Mouse (Mus musculus) limb, embryonic 15.5 days (tissue): ENCODE results near the gene Alkbh2. TPM values are rescaled to one million over a fixed set of nuclear protein-coding genes. Genes with fewer than 3 reads are reported as not detected.

Experiments
- ATAC-seq: fragments of 200-750 bp; cut with Nextera tagmentation; 2 replicates; pipeline ENCODE4 v1.8.0; 2017; ENCODE audit warnings: low read depth, moderate TSS enrichment; ENCODE audit not compliant: insufficient number of reproducible peaks, low FRiP score, low TSS enrichment
- H3K27ac ChIP-seq: fragments of 300-500 bp; sonication (generic); 2 replicates; pipeline ENCODE4 v1.5.1; 2015; ENCODE audit warnings: moderate library complexity, mild to moderate bottlenecking, inconsistent platforms
- H3K27me3 ChIP-seq: fragments of 300-500 bp; sonication (generic); 2 replicates; pipeline ENCODE4 v1.6.1; 2015; ENCODE audit warnings: inconsistent platforms
- H3K36me3 ChIP-seq: fragments of 300-500 bp; sonication (generic); 2 replicates; pipeline ENCODE4 v1.6.1; 2015; ENCODE audit warnings: inconsistent platforms
- H3K4me1 ChIP-seq: fragments of 300-500 bp; sonication (generic); 2 replicates; pipeline ENCODE4 v1.6.1; 2015; ENCODE audit warnings: inconsistent platforms
- H3K4me2 ChIP-seq: fragments of 300-500 bp; sonication (generic); 2 replicates; pipeline ENCODE4 v1.6.1; 2015; ENCODE audit warnings: mild to moderate bottlenecking, inconsistent platforms
- H3K4me3 ChIP-seq: fragments of 300-500 bp; sonication (generic); 2 replicates; pipeline ENCODE4 v1.5.1; 2015; ENCODE audit warnings: mild to moderate bottlenecking, inconsistent platforms
- H3K9ac ChIP-seq: fragments of 300-500 bp; sonication (generic); 2 replicates; pipeline ENCODE4 v1.6.1; 2015; ENCODE audit warnings: inconsistent platforms
- H3K9me3 ChIP-seq: fragments of 300-500 bp; sonication (generic); 2 replicates; pipeline ENCODE4 v1.6.1; 2016; ENCODE audit warnings: inconsistent platforms
- WGBS: fragments of 180-500 bp; shearing (Covaris S2); methylation state at CpG from one replicate; pipeline ENCODE4 v1.1.7; 2015; 5-methylcytosine and 5-hydroxymethylcytosine counted together
- polyA plus RNA-seq: library from polyadenylated mRNA; unstranded; fragments of >200 nt; fragmentation: Nextera tagmentation; extraction: Ambion mirVana; gene quantifications from 2 replicates; pipeline ENCODE4 v1.2.1, GENCODE M21; 2015

The Alkbh2 gene
- polyA plus RNA-seq, 1 experiment from 2014 or later = 10.0 TPM

- Histone ChIP-seq H3K27me3 (no peaks in the 10 kb centered on the region), H3K27ac (no peak overlapping the region), H3K9ac (no peak overlapping the region), H3K4me1 (no peaks in the 10 kb centered on the region), H3K36me3 (peaks cover 90% of the 10 kb centered on the region), H3K9me3 (no peaks in the 10 kb centered on the region), H3K4me2 (no peak overlapping the region), H3K4me3 (no peak overlapping the region)
- ATAC-seq = no peak
- 81% methylated on average over 7 of the region's 7 CpGs for WGBS
Measured at GRCm38 (mm10) chr5:114116586-114116985, 11.4 kb downstream of the Alkbh2 start.

- H3K27me3 ChIP-seq = no peaks in the 10 kb centered on the region
- H3K4me2 ChIP-seq = no peak overlapping the region
- no peaks in the 10 kb centered on the region for H3K4me1 ChIP-seq
- no peak overlapping the region for H3K9ac ChIP-seq
- no peak overlapping the region for H3K27ac ChIP-seq
- 87% methylated on average over 5 of the region's 5 CpGs for WGBS
- no peak for ATAC-seq
- H3K9me3 ChIP-seq = no peaks in the 10 kb centered on the region
- H3K36me3 ChIP-seq = peaks cover 90% of the 10 kb centered on the region
- no peak overlapping the region for H3K4me3 ChIP-seq
Measured at GRCm38 (mm10) chr5:114115030-114115429, 13.0 kb downstream of the Alkbh2 start.

GRCm38 (mm10) chr5:114113334-114113733 lies 14.7 kb downstream of the Alkbh2 start:
- WGBS = 88% methylated on average over 6 of the region's 6 CpGs
- Histone ChIP-seq H3K27ac (no peak overlapping the region), H3K9ac (no peak overlapping the region), H3K4me3 (no peak overlapping the region), H3K9me3 (no peaks in the 10 kb centered on the region), H3K4me1 (no peaks in the 10 kb centered on the region), H3K4me2 (no peak overlapping the region), H3K27me3 (no peaks in the 10 kb centered on the region), H3K36me3 (peaks cover 94% of the 10 kb centered on the region)
- ATAC-seq = no peak

- H3K9ac ChIP-seq = no peak overlapping the region
- H3K9me3 ChIP-seq = no peaks in the 10 kb centered on the region
- peaks cover 85% of the 10 kb centered on the region for H3K36me3 ChIP-seq
- H3K4me2 ChIP-seq = no peak overlapping the region
- no peak for ATAC-seq
- no peaks in the 10 kb centered on the region for H3K27me3 ChIP-seq
- H3K4me3 ChIP-seq = no peak overlapping the region
- peaks cover under 1% of the 10 kb centered on the region; the same call in 1 of the 2 replicates for H3K4me1 ChIP-seq
- H3K27ac ChIP-seq = no peak overlapping the region
- WGBS = 83% methylated on average over 16 of the region's 16 CpGs
Measured at GRCm38 (mm10) chr5:114106391-114106935, 21.6 kb downstream of the Alkbh2 start.

- Histone ChIP-seq H3K4me3 (no peak overlapping the region), H3K9ac (no peak overlapping the region), H3K36me3 (peaks cover 48% of the 10 kb centered on the region), H3K27ac (no peak overlapping the region), H3K9me3 (no peaks in the 10 kb centered on the region), H3K4me1 (peaks cover 14% of the 10 kb centered on the region), H3K4me2 (no peak overlapping the region), H3K27me3 (no peaks in the 10 kb centered on the region)
- ATAC-seq = no peak
- WGBS = 93% methylated on average over 1 of the region's 1 CpGs
Measured at GRCm38 (mm10) chr5:114102807-114103206, 25.2 kb downstream of the Alkbh2 start.

- Histone ChIP-seq H3K9me3 (no peaks in the 10 kb centered on the region), H3K4me2 (no peak overlapping the region), H3K9ac (no peak overlapping the region), H3K27me3 (no peaks in the 10 kb centered on the region), H3K27ac (no peak overlapping the region), H3K4me3 (no peak overlapping the region), H3K36me3 (peaks cover 39% of the 10 kb centered on the region), H3K4me1 (peaks cover 14% of the 10 kb centered on the region)
- 84% methylated on average over 4 of the region's 4 CpGs for WGBS
- no peak for ATAC-seq
Measured at GRCm38 (mm10) chr5:114101873-114102272, 26.1 kb downstream of the Alkbh2 start.

- ATAC-seq = 0 out of 2 replicates have a peak, but pooled peaks have one; percentile 22
- peak overlapping the region; percentile 68 for H3K27ac ChIP-seq
Measured at GRCm38 (mm10) chr5:114100390-114101099, 27.5 kb downstream of the Alkbh2 start.

GRCm38 (mm10) chr5:114099709-114100389 lies 28.2 kb downstream of the Alkbh2 start:
- H3K9me3 ChIP-seq = no peaks in the 10 kb centered on the region
- WGBS = 8% methylated on average over 37 of the region's 37 CpGs
- H3K4me1 ChIP-seq = peaks cover 14% of the 10 kb centered on the region
- peak overlapping the region; percentile 68 for H3K27ac ChIP-seq
- H3K9ac ChIP-seq = peak overlapping the region; percentile 96
- peaks cover 18% of the 10 kb centered on the region for H3K36me3 ChIP-seq
- ATAC-seq = peak; percentile 78
- peak overlapping the region; percentile 98 for H3K4me3 ChIP-seq
- peak overlapping the region; percentile 93 for H3K4me2 ChIP-seq
- no peaks in the 10 kb centered on the region for H3K27me3 ChIP-seq

More at GRCm38 (mm10) chr5:114100390-114101099, 27.5 kb downstream of the Alkbh2 start:
- H3K4me1 ChIP-seq = peaks cover 14% of the 10 kb centered on the region
- peak overlapping the region; percentile 93 for H3K4me2 ChIP-seq
- H3K4me3 ChIP-seq = peak overlapping the region; percentile 98
- H3K9ac ChIP-seq = peak overlapping the region; percentile 96
- H3K9me3 ChIP-seq = no peaks in the 10 kb centered on the region
- no peaks in the 10 kb centered on the region for H3K27me3 ChIP-seq
- peaks cover 25% of the 10 kb centered on the region for H3K36me3 ChIP-seq
- WGBS = 4% methylated on average over 26 of the region's 64 CpGs

- H3K27ac ChIP-seq = no peak within 1 kb of the TSS
- H3K27me3 ChIP-seq = peaks cover 15% of the 10 kb centered on the region
- peak within 1 kb of the TSS; percentile 22; the same call in 1 of the 2 replicates for H3K4me3 ChIP-seq
- ATAC-seq = 0 out of 2 replicates have a peak, but pooled peaks have one; percentile 44
- 1% methylated on average over 40 of the region's 40 CpGs for WGBS
- H3K36me3 ChIP-seq = no peaks in the 10 kb centered on the region
- H3K9me3 ChIP-seq = no peaks in the 10 kb centered on the region
- no peak within 1 kb of the TSS for H3K9ac ChIP-seq
- H3K4me1 ChIP-seq = peaks cover 8% of the 10 kb centered on the region
- H3K4me2 ChIP-seq = peak within 1 kb of the TSS; percentile 41
Measured at GRCm38 (mm10) chr5:114091057-114091807, 36.8 kb downstream of the Alkbh2 start, which contains the start of gene Svop. Svop (minus strand) TSS chr5:114091570.

- Histone ChIP-seq H3K4me2 (0 out of 2 replicates have a peak overlapping the region, but pooled peaks have one; percentile 41), H3K27ac (no peak overlapping the region), H3K27me3 (peaks cover 15% of the 10 kb centered on the region), H3K9ac (no peak overlapping the region), H3K36me3 (no peaks in the 10 kb centered on the region), H3K4me1 (peaks cover 8% of the 10 kb centered on the region), H3K4me3 (no peak overlapping the region), H3K9me3 (no peaks in the 10 kb centered on the region)
- no peak for ATAC-seq
- WGBS = 23% methylated on average over 7 of the region's 7 CpGs
Measured at GRCm38 (mm10) chr5:114090421-114091013, 37.5 kb downstream of the Alkbh2 start.

- no peak overlapping the region for H3K27ac ChIP-seq
- H3K4me3 ChIP-seq = no peak overlapping the region
- H3K4me1 ChIP-seq = peaks cover 8% of the 10 kb centered on the region
Measured at GRCm38 (mm10) chr5:114087875-114088480, 40.0 kb downstream of the Alkbh2 start.

More at GRCm38 (mm10) chr5:114087875-114088480, 40.0 kb downstream of the Alkbh2 start:
- H3K4me2 ChIP-seq = no peak overlapping the region
- no peaks in the 10 kb centered on the region for H3K9me3 ChIP-seq
- H3K27me3 ChIP-seq = peaks cover 15% of the 10 kb centered on the region
- 63% methylated on average over 12 of the region's 12 CpGs for WGBS
- no peak overlapping the region for H3K9ac ChIP-seq
- no peak for ATAC-seq
- no peaks in the 10 kb centered on the region for H3K36me3 ChIP-seq
